Mouse (Mus musculus): ENCODE data around the gene C2cd3. TPM values are rescaled to one million over a fixed set of nuclear protein-coding genes. Genes with fewer than 3 reads are reported as not detected.

The C2cd3 gene
- polyA plus RNA-seq, 1 experiment from 2014 or later: 19.3 TPM

GRCm38 (mm10) chr7:100354984-100355383 lies 17.0 kb upstream of the C2cd3 start:
- peak overlapping the region; percentile 77 to 79 for H3K27ac ChIP-seq (replicated peaks in 1 of 2; ENCODE audit: control insufficient read depth in 1 of 2, insufficient read depth in 1 of 2, low read depth in 2 of 2, low read length in 2 of 2)
- H3K27me3 ChIP-seq (ENCODE audit: control insufficient read depth, insufficient read depth, low read length): no peaks in the 10 kb centered on the region
- no peak overlapping the region for H3K9ac ChIP-seq (ENCODE audit: low read length)
- ATAC-seq (ENCODE audit: insufficient number of reproducible peaks, insufficient read depth, low FRiP score, low read depth): peak; percentile 61; the same call in 1 of the 2 replicates
- H3K4me3 ChIP-seq (ENCODE audit: control insufficient read depth in 1 of 2, insufficient read depth in 1 of 2, low read depth in 1 of 2, low read length in 2 of 2): no peak overlapping the region
- peaks cover 2 to 3% of the 10 kb centered on the region in 2 experiments; a peak in 2 of 4 replicates for H3K4me1 ChIP-seq (ENCODE audit: control insufficient read depth in 2 of 2, insufficient read depth in 2 of 2, low read length in 2 of 2)
- H3K4me2 ChIP-seq (ENCODE audit: low read length): no peak overlapping the region
- 55% methylated on average over 4 of the region's 4 CpGs for WGBS
- peaks cover 27% of the 10 kb centered on the region for H3K36me3 ChIP-seq (ENCODE audit: control insufficient read depth, insufficient read depth, low read length)
- no peaks in the 10 kb centered on the region for H3K9me3 ChIP-seq (ENCODE audit: control insufficient read depth, low read length)

GRCm38 (mm10) chr7:100356324-100356723 lies 15.7 kb upstream of the C2cd3 start:
- ATAC-seq (ENCODE audit: insufficient number of reproducible peaks, insufficient read depth, low FRiP score, low read depth): no peak
- no peak overlapping the region for H3K4me3 ChIP-seq (ENCODE audit: control insufficient read depth in 1 of 2, insufficient read depth in 1 of 2, low read depth in 1 of 2, low read length in 2 of 2)
- H3K27ac ChIP-seq (replicated peaks in 1 of 2; ENCODE audit: control insufficient read depth in 1 of 2, insufficient read depth in 1 of 2, low read depth in 2 of 2, low read length in 2 of 2): no peak overlapping the region
- no peaks in the 10 kb centered on the region for H3K27me3 ChIP-seq (ENCODE audit: control insufficient read depth, insufficient read depth, low read length)
- peaks cover 2 to 3% of the 10 kb centered on the region in 2 experiments; a peak in 2 of 4 replicates for H3K4me1 ChIP-seq (ENCODE audit: control insufficient read depth in 2 of 2, insufficient read depth in 2 of 2, low read length in 2 of 2)
- no peak overlapping the region for H3K9ac ChIP-seq (ENCODE audit: low read length)
- no peaks in the 10 kb centered on the region for H3K9me3 ChIP-seq (ENCODE audit: control insufficient read depth, low read length)
- no peak overlapping the region for H3K4me2 ChIP-seq (ENCODE audit: low read length)
- 91% methylated on average over 5 of the region's 5 CpGs for WGBS
- H3K36me3 ChIP-seq (ENCODE audit: control insufficient read depth, insufficient read depth, low read length): peaks cover 13% of the 10 kb centered on the region

- Histone ChIP-seq H3K36me3 (ENCODE audit: control insufficient read depth, insufficient read depth, low read length) (peaks cover 10% of the 10 kb centered on the region; the same call in 1 of the 2 replicates), H3K4me2 (ENCODE audit: low read length) (no peak overlapping the region), H3K4me1 (ENCODE audit: control insufficient read depth in 2 of 2, insufficient read depth in 2 of 2, low read length in 2 of 2) (peaks cover 2 to 3% of the 10 kb centered on the region in 2 experiments; a peak in 2 of 4 replicates), H3K9me3 (ENCODE audit: control insufficient read depth, low read length) (no peaks in the 10 kb centered on the region), H3K27me3 (ENCODE audit: control insufficient read depth, insufficient read depth, low read length) (no peaks in the 10 kb centered on the region), H3K4me3 (ENCODE audit: control insufficient read depth in 1 of 2, insufficient read depth in 1 of 2, low read depth in 1 of 2, low read length in 2 of 2) (no peak overlapping the region), H3K9ac (ENCODE audit: low read length) (no peak overlapping the region), H3K27ac (replicated peaks in 1 of 2; ENCODE audit: control insufficient read depth in 1 of 2, insufficient read depth in 1 of 2, low read depth in 2 of 2, low read length in 2 of 2) (no peak overlapping the region)
- no peak for ATAC-seq (ENCODE audit: insufficient number of reproducible peaks, insufficient read depth, low FRiP score, low read depth)
- WGBS: 96% methylated on average over 1 of the region's 1 CpGs
Measured at GRCm38 (mm10) chr7:100356768-100357167, 15.3 kb upstream of the C2cd3 start.

- H3K36me3 ChIP-seq (ENCODE audit: control insufficient read depth, insufficient read depth, low read length): peaks cover 10% of the 10 kb centered on the region; the same call in 1 of the 2 replicates
- H3K4me3 ChIP-seq (ENCODE audit: control insufficient read depth in 1 of 2, insufficient read depth in 1 of 2, low read depth in 1 of 2, low read length in 2 of 2): no peak overlapping the region
- no peak overlapping the region for H3K27ac ChIP-seq (replicated peaks in 1 of 2; ENCODE audit: control insufficient read depth in 1 of 2, insufficient read depth in 1 of 2, low read depth in 2 of 2, low read length in 2 of 2)
- H3K9ac ChIP-seq (ENCODE audit: low read length): no peak overlapping the region
- H3K9me3 ChIP-seq (ENCODE audit: control insufficient read depth, low read length): no peaks in the 10 kb centered on the region
- H3K4me1 ChIP-seq (ENCODE audit: control insufficient read depth in 2 of 2, insufficient read depth in 2 of 2, low read length in 2 of 2): peaks cover 2 to 8% of the 10 kb centered on the region in 2 experiments; a peak in 2 of 4 replicates
- H3K27me3 ChIP-seq (ENCODE audit: control insufficient read depth, insufficient read depth, low read length): no peaks in the 10 kb centered on the region
- no peak overlapping the region for H3K4me2 ChIP-seq (ENCODE audit: low read length)
- ATAC-seq (ENCODE audit: insufficient number of reproducible peaks, insufficient read depth, low FRiP score, low read depth): no peak
Measured at GRCm38 (mm10) chr7:100357856-100358255, 14.2 kb upstream of the C2cd3 start.

- 73% methylated on average over 2 of the region's 2 CpGs for WGBS
- H3K9me3 ChIP-seq (ENCODE audit: control insufficient read depth, low read length): no peaks in the 10 kb centered on the region
- H3K27ac ChIP-seq (replicated peaks in 1 of 2; ENCODE audit: control insufficient read depth in 1 of 2, insufficient read depth in 1 of 2, low read depth in 2 of 2, low read length in 2 of 2): no peak overlapping the region
- no peak overlapping the region for H3K9ac ChIP-seq (ENCODE audit: low read length)
- H3K4me1 ChIP-seq (ENCODE audit: control insufficient read depth in 2 of 2, insufficient read depth in 2 of 2, low read length in 2 of 2): peaks cover 4 to 17% of the 10 kb centered on the region in 2 experiments
- H3K4me3 ChIP-seq (ENCODE audit: control insufficient read depth in 1 of 2, insufficient read depth in 1 of 2, low read depth in 1 of 2, low read length in 2 of 2): no peak overlapping the region
- H3K4me2 ChIP-seq (ENCODE audit: low read length): no peak overlapping the region
- ATAC-seq (ENCODE audit: insufficient number of reproducible peaks, insufficient read depth, low FRiP score, low read depth): no peak
- peaks cover 12% of the 10 kb centered on the region; the same call in 1 of the 2 replicates for H3K36me3 ChIP-seq (ENCODE audit: control insufficient read depth, insufficient read depth, low read length)
- H3K27me3 ChIP-seq (ENCODE audit: control insufficient read depth, insufficient read depth, low read length): no peaks in the 10 kb centered on the region
Measured at GRCm38 (mm10) chr7:100363162-100363561, 8.9 kb upstream of the C2cd3 start.

GRCm38 (mm10) chr7:100364888-100365287 lies 7.1 kb upstream of the C2cd3 start:
- Histone ChIP-seq H3K9me3 (ENCODE audit: control insufficient read depth, low read length) (no peaks in the 10 kb centered on the region), H3K9ac (ENCODE audit: low read length) (no peak overlapping the region), H3K4me1 (ENCODE audit: control insufficient read depth in 2 of 2, insufficient read depth in 2 of 2, low read length in 2 of 2) (peaks cover 4 to 19% of the 10 kb centered on the region in 2 experiments), H3K4me3 (ENCODE audit: control insufficient read depth in 1 of 2, insufficient read depth in 1 of 2, low read depth in 1 of 2, low read length in 2 of 2) (no peak overlapping the region), H3K36me3 (ENCODE audit: control insufficient read depth, insufficient read depth, low read length) (peaks cover 16% of the 10 kb centered on the region; the same call in 1 of the 2 replicates), H3K27ac (replicated peaks in 1 of 2; ENCODE audit: control insufficient read depth in 1 of 2, insufficient read depth in 1 of 2, low read depth in 2 of 2, low read length in 2 of 2) (no peak overlapping the region), H3K27me3 (ENCODE audit: control insufficient read depth, insufficient read depth, low read length) (no peaks in the 10 kb centered on the region), H3K4me2 (ENCODE audit: low read length) (no peak overlapping the region)
- ATAC-seq (ENCODE audit: insufficient number of reproducible peaks, insufficient read depth, low FRiP score, low read depth): no peak
- WGBS: 45% methylated on average over 6 of the region's 6 CpGs

GRCm38 (mm10) chr7:100372452-100372980 lies 483 bp downstream of the C2cd3 start:
- no peak for ATAC-seq (ENCODE audit: insufficient number of reproducible peaks, insufficient read depth, low FRiP score, low read depth)
- H3K4me2 ChIP-seq (ENCODE audit: low read length): peak overlapping the region; percentile 73
- 9% methylated on average over 17 of the region's 17 CpGs for WGBS
- peak overlapping the region; percentile 58 to 59 for H3K4me3 ChIP-seq (ENCODE audit: control insufficient read depth in 1 of 2, insufficient read depth in 1 of 2, low read depth in 1 of 2, low read length in 2 of 2)
- H3K27ac ChIP-seq (replicated peaks in 1 of 2; ENCODE audit: control insufficient read depth in 1 of 2, insufficient read depth in 1 of 2, low read depth in 2 of 2, low read length in 2 of 2): peak overlapping the region; percentile 69 to 86
- peaks cover 0 to 15% of the 10 kb centered on the region in 2 experiments; a peak in 3 of 4 replicates for H3K4me1 ChIP-seq (ENCODE audit: control insufficient read depth in 2 of 2, insufficient read depth in 2 of 2, low read length in 2 of 2)
- peaks cover 32% of the 10 kb centered on the region for H3K36me3 ChIP-seq (ENCODE audit: control insufficient read depth, insufficient read depth, low read length)
- peak overlapping the region; percentile 75 for H3K9ac ChIP-seq (ENCODE audit: low read length)
- no peaks in the 10 kb centered on the region for H3K9me3 ChIP-seq (ENCODE audit: control insufficient read depth, low read length)
- no peaks in the 10 kb centered on the region for H3K27me3 ChIP-seq (ENCODE audit: control insufficient read depth, insufficient read depth, low read length)

- H3K27me3 ChIP-seq (ENCODE audit: control insufficient read depth, insufficient read depth, low read length): no peaks in the 10 kb centered on the region
- H3K4me2 ChIP-seq (ENCODE audit: low read length): no peak overlapping the region
- no peak overlapping the region for H3K27ac ChIP-seq (replicated peaks in 1 of 2; ENCODE audit: control insufficient read depth in 1 of 2, insufficient read depth in 1 of 2, low read depth in 2 of 2, low read length in 2 of 2)
- WGBS: 79% methylated on average over 2 of the region's 2 CpGs
- no peak overlapping the region for H3K9ac ChIP-seq (ENCODE audit: low read length)
- no peaks in the 10 kb centered on the region for H3K9me3 ChIP-seq (ENCODE audit: control insufficient read depth, low read length)
- H3K4me1 ChIP-seq (ENCODE audit: control insufficient read depth in 2 of 2, insufficient read depth in 2 of 2, low read length in 2 of 2): no peaks in the 10 kb centered on the region
- H3K4me3 ChIP-seq (ENCODE audit: control insufficient read depth in 1 of 2, insufficient read depth in 1 of 2, low read depth in 1 of 2, low read length in 2 of 2): no peak overlapping the region
- peaks cover 63% of the 10 kb centered on the region for H3K36me3 ChIP-seq (ENCODE audit: control insufficient read depth, insufficient read depth, low read length)
- no peak for ATAC-seq (ENCODE audit: insufficient number of reproducible peaks, insufficient read depth, low FRiP score, low read depth)
Measured at GRCm38 (mm10) chr7:100378257-100378656, 6.2 kb downstream of the C2cd3 start.

Measured in heart, embryonic 14.5 days (tissue).